ENCODE assay signal across 9 mouse cellular contexts in genomic region chr2:162129896-162130295, GRCm38 (mm10).
"Had no signal": no experiment of that assay in that cellular context is flagged by ENCODE, and none has a peak within 500 bp of the region (broad histone marks: within the 10 kb centered on the region; RNA-seq: fewer than 3 reads in every experiment).

No protein-coding gene starts in this region.

- DNase-seq: kidney, adult 9 months; kidney, postnatal 14 days; kidney, postnatal 4 days; liver; lung, postnatal 10 days; midbrain, embryonic 14.5 days; right cerebral cortex, postnatal 14 days; spleen, adult 18-20 months; thymus, postnatal 36 days had no signal
